Mouse (Mus musculus) intestine, postnatal 0 days (tissue): ENCODE results near the gene Pdilt. TPM values are rescaled to one million over a fixed set of nuclear protein-coding genes. Genes with fewer than 3 reads are reported as not detected.

Experiments
- ATAC-seq: fragments of 200-750 bp; cut with Nextera tagmentation; 2 replicates; pipeline ENCODE4 v1.8.0; 2017; ENCODE audit warnings: mild to moderate bottlenecking, moderate TSS enrichment, moderate library complexity
- H3K27ac ChIP-seq: fragments of 300-500 bp; sonication (generic); 2 replicates; pipeline ENCODE4 v1.5.1; 2014; ENCODE audit warnings: mild to moderate bottlenecking, low read depth, low read length, moderate library complexity
- H3K27me3 ChIP-seq: fragments of 300-500 bp; sonication (generic); replicated peaks from 2 replicates; pipeline ENCODE4 v1.6.1; 2014; ENCODE audit warnings: low read length, mixed read lengths; ENCODE audit not compliant: control insufficient read depth, insufficient read depth
- H3K36me3 ChIP-seq: fragments of 300-500 bp; sonication (generic); 2 replicates; pipeline ENCODE4 v1.6.1; 2014; ENCODE audit warnings: mild to moderate bottlenecking, moderate library complexity; ENCODE audit not compliant: control insufficient read depth, insufficient read depth
- H3K4me1 ChIP-seq: fragments of 300-500 bp; sonication (generic); replicated peaks from 2 replicates; pipeline ENCODE4 v1.6.1; 2014; ENCODE audit warnings: antibody characterized with exemption, low read length, mixed read lengths; ENCODE audit not compliant: control insufficient read depth, insufficient read depth
- H3K4me2 ChIP-seq: fragments of 300-500 bp; sonication (generic); replicated peaks from 2 replicates; pipeline ENCODE4 v1.6.1; 2014; ENCODE audit warnings: low read depth, mild to moderate bottlenecking, moderate library complexity
- H3K4me3 ChIP-seq: fragments of 300-500 bp; sonication (generic); 2 replicates; pipeline ENCODE4 v1.5.1; 2014; ENCODE audit warnings: low read depth, low read length
- H3K9ac ChIP-seq: fragments of 300-500 bp; sonication (generic); 2 replicates; pipeline ENCODE4 v1.6.1; 2014; ENCODE audit warnings: mild to moderate bottlenecking, low read depth, low read length
- H3K9me3 ChIP-seq: fragments of 300-500 bp; sonication (generic); 2 replicates; pipeline ENCODE4 v1.6.1; 2016; ENCODE audit warnings: mixed run types; ENCODE audit not compliant: control insufficient read depth
- CTCF ChIP-seq: sonication (generic); IDR thresholded peaks from 2 replicates; pipeline ENCODE4 v1.5.1; 2016; ENCODE audit warnings: low read depth, mild to moderate bottlenecking, control low read depth, antibody characterized with exemption, moderate library complexity
- WGBS: fragments of 180-500 bp; shearing (Covaris S2); extraction: QIAGEN DNeasy Blood & Tissue Kit; methylation state at CpG from one replicate; pipeline ENCODE4 v1.1.7; 2014; 5-methylcytosine and 5-hydroxymethylcytosine counted together
- polyA plus RNA-seq: library from polyadenylated mRNA; unstranded; fragments of >200 nt; fragmentation: Nextera tagmentation; extraction: Ambion mirVana; gene quantifications from 2 replicates; pipeline ENCODE4 v1.2.1, GENCODE M21; 2015

Pdilt gene
- polyA plus RNA-seq, 1 experiment from 2014 or later: not detected

- no peaks in the 10 kb centered on the region for H3K36me3 ChIP-seq
- no peaks in the 10 kb centered on the region for H3K9me3 ChIP-seq
- H3K4me3 ChIP-seq: no peak overlapping the region
- 73% methylated on average over 3 of the region's 3 CpGs for WGBS
- no peaks in the 10 kb centered on the region for H3K4me1 ChIP-seq
- ATAC-seq: no peak
- H3K27ac ChIP-seq: no peak overlapping the region
- TF ChIP-seq CTCF: no peak
- no peak overlapping the region for H3K9ac ChIP-seq
- H3K4me2 ChIP-seq: no peak overlapping the region
- H3K27me3 ChIP-seq: no peaks in the 10 kb centered on the region
Measured at GRCm38 (mm10) chr7:119550471-119551222, 27.4 kb upstream of the Pdilt start.

DNA sequence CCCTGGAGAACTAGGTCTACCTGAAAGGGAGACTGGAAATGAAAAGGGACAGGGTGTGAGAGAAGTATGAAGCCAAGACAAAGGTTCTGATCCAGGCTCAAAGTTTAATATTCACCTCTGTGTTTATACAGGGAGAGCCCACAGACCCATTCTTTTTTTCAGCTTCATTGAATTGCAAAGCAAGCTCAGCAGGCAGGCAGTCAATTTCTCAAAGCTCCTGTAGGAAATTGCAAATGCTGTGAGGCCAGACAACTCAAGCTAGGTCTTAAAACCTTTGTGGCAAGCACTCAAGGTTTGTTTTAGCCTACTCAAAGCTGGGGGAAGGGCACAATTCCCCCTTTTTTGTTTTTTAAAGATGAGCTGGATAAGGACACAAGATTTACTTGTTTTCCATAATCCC is 22.3 kb upstream of the Pdilt start:
- Histone ChIP-seq H3K36me3 (no peaks in the 10 kb centered on the region), H3K9me3 (no peaks in the 10 kb centered on the region), H3K4me2 (no peak overlapping the region), H3K27me3 (no peaks in the 10 kb centered on the region), H3K27ac (no peak overlapping the region), H3K9ac (no peak overlapping the region), H3K4me3 (no peak overlapping the region), H3K4me1 (no peaks in the 10 kb centered on the region)
- no peak for TF ChIP-seq CTCF
- ATAC-seq: no peak

DNA sequence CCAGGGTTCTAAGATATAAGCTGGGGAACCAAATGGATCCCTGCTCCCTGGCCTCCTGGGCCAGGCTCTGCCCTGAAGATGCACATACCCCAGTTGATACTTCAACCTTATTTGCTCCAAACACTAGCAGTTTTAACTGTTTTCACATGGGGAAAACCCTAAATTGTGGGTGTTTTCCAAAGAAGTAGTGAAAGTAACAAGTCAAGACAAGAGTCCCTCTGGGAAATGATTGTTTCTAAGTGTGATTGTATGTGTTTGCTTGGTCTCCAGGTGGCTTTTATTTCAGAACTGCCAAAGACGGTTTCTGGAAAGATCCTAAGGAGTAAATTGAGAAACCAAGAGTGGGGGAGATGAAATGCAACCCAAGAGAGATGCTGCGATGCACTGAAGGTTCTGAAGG is 19.2 kb upstream of the Pdilt start:
- no peak for TF ChIP-seq CTCF
- ATAC-seq: no peak
- H3K27ac ChIP-seq: no peak overlapping the region
- WGBS: 70% methylated on average over 2 of the region's 2 CpGs
- H3K9ac ChIP-seq: no peak overlapping the region
- no peaks in the 10 kb centered on the region for H3K27me3 ChIP-seq
- H3K9me3 ChIP-seq: no peaks in the 10 kb centered on the region
- no peak overlapping the region for H3K4me3 ChIP-seq
- H3K4me2 ChIP-seq: no peak overlapping the region
- H3K36me3 ChIP-seq: no peaks in the 10 kb centered on the region
- no peaks in the 10 kb centered on the region for H3K4me1 ChIP-seq

- no peak overlapping the region for H3K27ac ChIP-seq
- H3K9ac ChIP-seq: no peak overlapping the region
- ATAC-seq: no peak
- TF ChIP-seq CTCF: no peak
- H3K27me3 ChIP-seq: no peaks in the 10 kb centered on the region
- H3K36me3 ChIP-seq: no peaks in the 10 kb centered on the region
- no peaks in the 10 kb centered on the region for H3K4me1 ChIP-seq
- WGBS: 84% methylated on average over 2 of the region's 2 CpGs
- no peak overlapping the region for H3K4me2 ChIP-seq
- no peaks in the 10 kb centered on the region for H3K9me3 ChIP-seq
- no peak overlapping the region for H3K4me3 ChIP-seq
Measured at GRCm38 (mm10) chr7:119534389-119534788, 11.1 kb upstream of the Pdilt start.

DNA sequence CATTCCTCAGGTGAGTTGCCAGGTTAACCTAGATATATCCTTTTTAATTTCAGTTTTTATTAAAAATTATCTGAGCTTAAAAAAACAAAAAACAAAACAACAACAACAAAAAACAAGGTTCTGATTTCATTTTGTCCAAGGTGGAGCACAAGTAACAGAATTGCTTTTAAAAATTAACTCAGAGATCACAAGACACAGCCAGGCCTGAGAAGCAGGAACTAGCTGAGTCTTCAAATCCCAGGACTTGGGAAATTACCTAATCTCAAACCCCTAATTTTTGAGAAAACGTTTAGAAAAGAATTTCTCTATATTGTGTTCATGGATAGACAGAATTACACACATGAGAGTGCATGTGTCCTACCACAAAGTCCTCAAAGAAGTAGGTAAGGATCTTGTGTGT is 9.6 kb upstream of the Pdilt start:
- H3K9ac ChIP-seq: no peak overlapping the region
- H3K27ac ChIP-seq: no peak overlapping the region
- H3K4me3 ChIP-seq: no peak overlapping the region
- H3K4me1 ChIP-seq: no peaks in the 10 kb centered on the region
- WGBS: 44% methylated on average over 1 of the region's 1 CpGs
- no peaks in the 10 kb centered on the region for H3K9me3 ChIP-seq
- TF ChIP-seq CTCF: no peak
- no peak overlapping the region for H3K4me2 ChIP-seq
- H3K36me3 ChIP-seq: no peaks in the 10 kb centered on the region
- no peak for ATAC-seq
- H3K27me3 ChIP-seq: no peaks in the 10 kb centered on the region

GRCm38 (mm10) chr7:119528617-119529016 is 5.3 kb upstream of the Pdilt start:
- Histone ChIP-seq H3K9me3 (no peaks in the 10 kb centered on the region), H3K9ac (no peak overlapping the region), H3K4me3 (no peak overlapping the region), H3K27ac (no peak overlapping the region), H3K4me1 (0 out of 2 replicates have a peak, but pooled peaks cover 3% of the 10 kb centered on the region), H3K27me3 (no peaks in the 10 kb centered on the region), H3K36me3 (no peaks in the 10 kb centered on the region), H3K4me2 (no peak overlapping the region)
- TF ChIP-seq CTCF: no peak
- WGBS: 70% methylated on average over 7 of the region's 7 CpGs
- no peak for ATAC-seq
